Mouse (Mus musculus): ENCODE results near the gene Hmga2.

The Hmga2 gene

DNA sequence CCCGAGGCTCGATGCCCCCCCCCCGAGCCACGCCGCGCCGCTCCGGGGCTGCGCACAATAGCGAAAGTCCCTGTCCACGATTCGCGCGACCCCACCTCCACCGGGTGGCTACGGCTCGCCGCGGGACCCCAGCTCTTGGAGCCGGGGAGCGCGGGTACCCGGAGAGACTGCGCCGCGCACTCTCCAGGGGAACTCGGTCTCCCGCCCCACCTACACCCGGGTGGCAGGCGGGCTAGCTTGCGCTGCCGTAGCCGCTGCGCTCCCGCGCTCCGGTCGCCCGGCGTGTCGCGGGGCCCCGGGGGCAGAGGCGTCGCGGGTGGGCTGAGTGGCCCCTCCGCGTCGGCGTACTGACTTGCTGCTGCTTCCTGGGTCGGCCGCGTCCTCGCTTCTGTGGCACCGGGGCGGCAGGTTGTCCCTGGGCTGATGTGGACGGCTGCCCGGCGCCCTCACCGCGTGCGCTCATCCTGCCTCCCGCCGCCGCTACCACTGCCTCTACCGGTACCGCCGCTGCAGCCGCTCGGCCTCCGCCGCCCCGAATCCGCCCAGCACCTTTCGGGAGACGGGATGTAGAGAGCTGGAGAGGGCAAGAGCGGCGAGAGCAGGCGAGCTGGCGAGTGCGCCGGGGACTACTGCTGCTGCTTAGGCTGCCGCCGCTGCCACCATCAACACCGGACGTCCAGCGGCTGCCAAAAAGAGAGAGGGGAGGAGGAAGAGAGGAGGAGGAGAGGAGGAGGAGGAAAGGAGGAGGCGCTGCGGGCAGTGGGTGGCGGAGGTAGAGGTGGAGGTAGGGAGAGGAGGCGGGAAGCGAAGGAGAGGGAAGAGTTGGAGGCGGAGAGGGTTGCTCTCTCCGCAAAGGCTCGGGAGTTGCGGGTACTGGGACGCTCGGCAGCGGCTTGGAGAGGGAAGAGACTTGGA is at the start of gene Hmga2:
TSS of gene Hmga2 (minus strand) at position 869 of the 915 bp plus-strand sequence.
- no peak for DNase-seq (ENCODE audit: low read depth)

DNA sequence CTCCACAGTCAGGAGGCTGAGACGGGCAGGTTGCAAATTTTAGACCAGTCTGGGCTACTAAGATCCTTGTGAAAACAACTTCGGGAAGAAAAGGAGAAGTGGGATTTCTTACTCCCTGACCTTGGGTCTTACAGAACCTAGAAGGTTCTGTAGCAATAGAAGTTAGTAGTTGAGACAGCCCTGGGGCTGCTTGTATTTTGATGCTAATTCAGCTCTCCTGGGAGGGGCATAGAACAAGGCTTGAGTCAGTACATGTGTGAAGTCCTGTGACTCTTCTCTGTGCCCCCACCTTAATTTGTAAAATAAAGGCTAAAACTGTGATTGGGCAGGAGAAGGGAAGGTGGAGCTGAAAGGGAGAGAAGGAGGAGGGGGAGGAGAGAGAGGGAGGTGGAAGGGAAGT is 46.7 kb upstream of the Hmga2 start:
- no peak for DNase-seq (ENCODE audit: low read depth)

DNA sequence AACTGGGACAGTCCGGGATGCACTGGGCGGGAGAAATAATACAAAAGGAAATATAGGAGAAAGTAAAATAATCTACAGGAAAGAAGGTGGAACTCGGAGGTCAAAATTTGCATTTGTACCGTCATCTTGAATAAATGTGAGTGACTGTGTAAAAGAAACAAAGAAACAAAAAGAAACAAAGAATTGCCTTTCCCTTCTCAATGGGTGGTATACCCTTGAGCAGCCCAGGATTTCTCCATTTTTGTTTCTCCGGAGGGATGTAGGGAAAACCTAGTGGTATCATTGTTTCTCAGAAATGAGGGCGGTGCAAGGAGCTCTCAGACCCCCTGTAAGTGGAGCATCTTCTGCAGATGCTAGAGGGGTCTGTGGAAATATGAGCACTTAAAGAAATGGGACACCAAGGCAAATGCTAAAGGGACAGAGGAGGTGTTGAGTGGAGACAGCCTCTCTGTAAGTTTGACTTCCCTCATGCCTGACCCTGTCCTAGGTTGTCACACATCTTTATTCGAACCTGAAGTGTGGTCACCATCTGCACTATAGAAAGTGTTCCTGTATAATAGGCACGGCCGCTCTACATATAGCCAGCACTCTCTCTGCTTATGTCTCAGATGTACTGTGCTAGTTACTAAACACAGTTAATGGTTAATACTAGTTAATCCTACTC is 45.8 kb upstream of the Hmga2 start:
- no peak for DNase-seq (ENCODE audit: low read depth)

DNA sequence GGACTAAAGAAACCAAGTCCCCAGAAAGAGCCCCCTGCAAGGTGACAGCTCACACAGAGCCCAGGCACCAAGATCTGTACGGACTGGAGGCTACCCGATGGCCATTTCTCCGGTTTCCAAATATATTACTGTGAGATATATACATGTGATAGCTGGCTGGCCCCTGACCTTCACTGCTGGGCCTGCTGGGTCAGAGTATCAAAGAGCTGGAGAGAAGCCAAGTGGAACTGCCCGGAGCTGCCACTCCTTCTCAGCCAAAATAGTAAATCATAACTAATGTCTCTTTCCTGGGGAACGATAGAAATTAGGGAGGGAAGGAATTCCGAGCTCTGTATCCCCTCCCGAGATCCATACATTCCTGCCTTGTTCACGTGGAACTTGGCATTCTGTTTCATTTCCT is 40.0 kb upstream of the Hmga2 start:
- DNase-seq (ENCODE audit: low read depth), result no peak

DNA sequence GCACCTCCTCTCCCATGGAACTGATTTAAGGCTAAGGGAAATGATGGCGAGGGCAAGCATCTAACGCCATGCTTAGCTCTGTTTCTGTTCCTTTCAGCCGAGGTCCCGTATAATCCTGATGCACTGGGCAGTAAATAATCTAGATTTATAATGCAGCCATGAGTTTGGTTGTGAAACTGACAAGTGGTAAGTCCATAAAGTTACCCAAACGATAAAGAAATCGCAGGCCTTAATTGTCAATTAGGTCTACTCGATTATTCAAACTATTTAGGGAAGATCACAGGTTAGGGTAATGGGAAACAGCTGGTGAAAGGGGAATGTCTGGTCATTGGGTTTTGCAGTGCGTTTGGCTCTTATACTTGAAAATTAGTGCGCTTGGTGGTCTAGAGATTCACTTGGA is 37.5 kb upstream of the Hmga2 start:
- no peak for DNase-seq (ENCODE audit: low read depth)

DNA sequence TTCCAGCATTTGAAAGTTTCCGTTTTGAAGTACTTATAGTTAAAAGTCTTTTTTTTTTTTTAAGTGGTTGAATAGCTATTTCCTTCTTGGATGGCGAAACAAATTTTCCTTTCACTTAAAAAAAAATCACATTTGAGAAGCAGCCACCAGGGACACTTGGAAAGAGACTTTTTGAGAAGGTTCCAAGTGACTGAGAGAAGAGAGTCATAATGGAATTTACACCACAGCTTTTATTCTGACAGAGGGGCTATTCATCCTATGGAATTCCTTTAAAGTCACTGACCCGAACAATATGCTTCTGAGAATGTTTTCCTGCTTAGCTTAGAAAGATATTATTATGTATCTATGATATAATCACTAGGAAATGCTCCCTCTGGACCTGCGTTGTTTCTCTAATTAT is 36.7 kb upstream of the Hmga2 start:
- no peak for DNase-seq (ENCODE audit: low read depth)

DNA sequence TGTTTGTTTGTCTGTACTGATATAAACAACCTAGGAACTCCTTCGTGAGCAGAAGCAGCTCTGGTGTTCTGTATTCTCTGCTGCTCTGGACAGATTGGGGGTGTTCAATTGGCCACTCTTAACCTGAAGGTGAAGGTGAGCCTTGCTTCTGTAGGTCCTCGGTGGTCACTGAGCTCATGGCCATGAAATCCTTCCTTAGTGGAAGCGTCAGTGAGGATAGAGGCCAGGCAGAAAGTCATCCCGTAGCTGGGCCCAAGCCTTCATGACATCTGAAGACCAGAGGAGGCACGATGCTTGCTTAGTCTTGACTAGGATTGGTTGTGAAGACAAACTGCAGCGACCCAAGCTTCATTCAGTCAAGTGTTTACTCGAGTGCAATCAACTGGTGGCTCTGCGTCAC is 35.9 kb upstream of the Hmga2 start:
- no peak for DNase-seq (ENCODE audit: low read depth)

DNA sequence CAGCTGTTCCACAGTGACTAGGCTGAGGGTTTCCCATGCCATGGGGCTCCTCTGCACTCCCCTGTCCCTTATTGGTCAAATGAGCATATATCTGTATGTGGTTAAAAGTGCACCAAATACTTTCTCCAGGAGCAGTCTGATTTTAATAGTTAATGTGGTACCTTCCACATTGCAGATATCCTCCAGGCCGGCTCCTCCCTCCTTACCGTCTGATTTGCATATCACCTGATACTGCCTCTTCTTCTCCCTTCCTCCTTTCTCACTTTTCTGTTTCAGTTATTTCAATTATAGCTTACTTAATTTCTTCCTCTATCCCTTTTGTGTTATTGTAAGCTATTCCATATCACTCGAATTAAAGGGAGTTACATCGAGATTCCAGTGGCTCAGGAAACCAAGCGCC is 27.7 kb upstream of the Hmga2 start:
- no peak for DNase-seq (ENCODE audit: low read depth)

DNA sequence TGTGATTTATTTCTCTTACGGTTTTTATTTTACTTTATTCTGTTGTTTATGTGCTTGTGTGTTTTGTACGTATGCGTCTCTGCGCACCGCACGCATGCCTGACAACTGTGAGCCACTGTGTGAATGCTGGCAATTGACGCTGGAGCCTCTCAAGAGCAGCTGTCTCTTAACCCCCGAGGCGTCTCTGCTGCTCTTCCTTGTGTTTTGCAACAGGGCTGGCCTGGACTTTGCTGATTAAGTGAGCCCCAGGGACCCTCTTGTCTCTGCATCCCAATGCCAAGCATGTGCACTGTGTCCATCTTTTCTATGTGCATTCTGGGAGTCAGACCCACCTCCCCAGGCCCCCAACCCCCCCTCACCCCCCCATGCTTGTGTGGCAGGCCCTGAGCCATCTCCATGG is 24.5 kb upstream of the Hmga2 start:
- DNase-seq (ENCODE audit: low read depth), result no peak

DNA sequence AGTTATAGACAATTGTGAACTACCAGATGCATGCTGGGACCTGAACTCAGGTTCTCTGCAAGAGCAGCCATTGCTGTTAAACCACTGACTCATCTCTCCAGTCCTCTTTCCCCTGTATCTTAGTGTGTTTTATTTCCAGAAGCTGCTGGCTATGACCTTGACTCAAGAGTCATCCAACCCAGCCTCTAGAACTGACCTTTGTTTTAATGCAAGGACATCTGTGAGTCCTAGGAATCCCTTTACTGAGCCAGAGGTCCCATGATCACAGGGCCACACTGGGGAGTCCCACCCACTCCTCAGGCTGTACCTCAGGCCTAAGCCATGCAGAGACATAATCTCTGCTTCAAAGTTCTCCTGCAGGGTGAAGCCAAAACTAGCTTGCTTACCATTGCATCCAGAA is 21.8 kb upstream of the Hmga2 start:
- DNase-seq (ENCODE audit: low read depth), result no peak

DNA sequence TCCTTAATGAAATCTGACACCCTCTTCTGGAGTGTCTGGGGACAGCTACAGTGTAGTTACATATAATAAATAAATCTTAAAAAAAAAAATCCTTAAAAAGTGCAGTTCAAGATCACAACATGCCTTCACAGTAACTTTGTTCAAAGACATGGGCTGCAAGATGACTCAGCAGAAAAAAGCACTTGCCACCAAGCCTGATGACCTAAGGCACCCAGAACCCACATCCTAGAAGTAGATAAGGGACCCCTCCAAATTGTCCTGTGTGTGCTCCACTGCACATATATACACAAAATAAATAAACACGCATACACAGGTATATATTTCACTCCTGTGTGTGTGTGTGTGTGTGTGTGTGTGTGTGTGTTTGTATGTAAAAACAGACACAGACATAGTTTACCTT is 18.4 kb upstream of the Hmga2 start:
- DNase-seq (ENCODE audit: low read depth), result no peak

DNA sequence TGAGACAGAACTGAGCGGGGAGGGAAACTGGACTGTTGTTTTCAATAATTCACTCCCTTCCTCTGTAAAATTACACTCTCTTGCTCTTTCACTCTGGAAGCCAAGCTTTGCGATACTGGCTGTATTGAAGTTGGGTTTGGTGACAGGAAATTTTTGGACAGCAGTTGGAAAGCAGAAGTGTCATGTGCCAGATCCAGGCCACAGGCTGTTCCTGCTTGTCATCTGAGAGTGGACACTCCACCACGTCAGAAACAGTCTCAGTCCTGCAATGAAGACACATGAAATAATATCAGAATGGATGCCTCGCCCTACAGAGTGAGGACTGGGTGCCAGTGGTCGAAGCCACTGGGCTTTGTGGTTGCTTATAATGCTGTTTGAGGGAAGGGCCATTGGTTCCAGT is 15.2 kb upstream of the Hmga2 start:
- no peak for DNase-seq (ENCODE audit: low read depth)

DNA sequence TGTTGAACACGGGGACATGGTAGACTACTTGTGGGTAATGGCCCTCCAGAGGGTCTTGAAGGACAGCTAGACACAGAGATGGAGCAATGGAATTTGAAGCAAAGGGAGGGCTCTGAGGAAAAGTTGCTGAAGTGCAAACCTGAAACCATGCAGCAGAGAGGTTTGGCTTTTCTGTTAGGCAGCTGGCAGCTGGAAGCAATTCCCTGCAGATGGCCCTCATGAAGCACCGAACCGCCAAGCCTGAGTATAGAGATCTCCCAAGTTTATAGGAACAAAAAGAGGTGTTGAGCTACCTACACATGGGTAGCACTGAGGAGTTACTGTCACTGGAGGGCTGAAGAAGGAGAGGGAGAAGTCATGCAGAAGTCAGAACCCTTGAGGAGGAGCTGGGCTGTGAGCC is 13.3 kb upstream of the Hmga2 start:
- no peak for DNase-seq (ENCODE audit: low read depth)

DNA sequence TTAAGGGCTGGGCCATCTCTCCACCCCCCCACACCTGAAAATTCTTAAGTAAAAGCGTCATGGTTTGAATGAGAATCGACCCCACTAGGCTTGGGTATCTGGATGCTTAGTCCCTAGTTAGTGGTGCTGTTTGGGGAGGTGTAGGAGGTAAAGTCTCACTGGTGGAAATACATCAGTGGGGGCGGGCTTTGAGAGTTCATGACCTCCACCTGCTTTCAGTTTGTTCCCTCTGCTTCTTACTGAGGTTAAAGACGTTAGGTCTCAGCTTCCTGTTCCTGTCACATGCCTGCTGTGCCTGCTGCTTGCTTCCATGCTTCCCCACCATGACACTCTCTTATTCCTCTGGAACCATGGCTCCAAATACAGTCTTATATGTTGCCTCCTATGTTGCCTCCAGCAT is 12.3 kb upstream of the Hmga2 start:
- DNase-seq (ENCODE audit: low read depth), result no peak

DNA sequence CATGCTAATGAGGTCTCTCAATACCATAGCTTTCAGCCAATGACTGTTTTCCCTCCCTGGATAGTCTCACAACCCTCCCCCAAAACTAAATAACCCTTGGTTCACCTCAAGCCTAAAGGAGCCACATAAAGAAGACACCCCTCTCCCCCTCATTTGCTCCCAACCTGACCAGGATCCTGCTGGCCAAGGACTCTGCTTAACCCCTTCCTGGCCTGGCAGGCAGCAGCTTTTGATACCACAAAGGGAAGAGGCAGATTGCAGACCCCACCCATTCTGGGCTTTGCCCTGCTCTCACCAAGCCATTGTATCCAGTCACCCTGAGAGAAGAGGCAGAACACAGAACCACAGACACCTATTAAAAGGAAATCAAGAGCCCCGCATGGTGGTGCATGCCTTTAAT is 11.6 kb upstream of the Hmga2 start:
- DNase-seq (ENCODE audit: low read depth), result no peak

DNA sequence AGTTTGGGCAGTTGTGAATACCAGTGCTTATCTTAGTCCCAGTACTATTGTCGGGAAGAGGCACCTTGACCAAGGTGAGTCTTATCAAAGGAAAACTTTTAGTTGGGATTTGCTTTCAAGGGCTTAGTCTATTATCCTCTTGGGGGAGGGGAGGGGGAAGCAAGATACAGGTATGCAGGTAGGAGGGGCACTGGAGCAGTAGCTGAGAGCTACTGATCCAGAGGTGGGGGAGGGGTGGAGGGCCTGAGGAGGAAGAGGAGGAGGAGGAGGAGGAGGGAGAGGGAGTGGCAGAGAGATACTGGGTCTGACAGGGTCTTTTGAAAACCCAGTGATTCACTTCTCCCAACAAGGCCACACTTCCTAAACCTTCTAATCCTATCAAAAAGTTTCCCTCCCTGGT is 9.2 kb upstream of the Hmga2 start:
- DNase-seq (ENCODE audit: low read depth), result no peak

DNA sequence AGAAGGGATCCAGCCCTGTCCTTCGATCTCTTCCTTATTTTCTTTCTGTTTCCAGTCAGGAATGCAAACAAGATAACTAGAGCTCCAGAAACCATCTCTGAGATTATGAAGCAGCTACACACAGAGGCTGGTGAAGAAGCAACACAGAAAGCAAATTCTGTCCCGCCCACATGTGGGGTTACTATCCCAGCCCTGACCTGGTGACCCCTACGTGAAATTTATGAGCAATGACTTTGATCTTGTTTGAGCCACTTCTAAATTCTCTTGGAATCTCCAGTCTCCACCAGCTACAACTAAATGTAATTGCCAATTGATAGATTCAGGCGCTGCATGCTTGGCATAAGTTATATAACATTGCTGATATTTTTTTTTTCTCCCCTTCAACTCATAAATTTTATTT is 7.9 kb upstream of the Hmga2 start:
- no peak for DNase-seq (ENCODE audit: low read depth)

DNA sequence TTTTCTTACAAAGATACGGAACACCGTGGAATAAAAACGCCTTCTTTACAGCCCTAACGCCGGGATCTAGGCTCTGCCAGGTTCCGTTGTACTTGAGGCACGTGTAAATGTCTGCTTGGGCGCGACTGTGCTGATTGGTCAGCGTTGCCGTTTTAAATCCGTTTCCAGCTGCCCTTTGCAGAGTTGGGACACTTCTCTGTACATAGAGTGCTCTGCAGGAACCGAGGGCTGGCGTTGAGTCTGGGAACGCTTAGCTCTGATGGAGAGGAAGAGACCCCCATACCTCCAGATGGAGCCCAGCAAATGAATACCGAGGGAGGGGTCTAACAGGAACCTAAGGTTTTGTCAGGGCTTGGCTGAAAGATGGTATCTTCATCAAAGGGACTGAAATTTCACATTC is 1.9 kb upstream of the Hmga2 start:
- DNase-seq (ENCODE audit: low read depth), result no peak

DNA sequence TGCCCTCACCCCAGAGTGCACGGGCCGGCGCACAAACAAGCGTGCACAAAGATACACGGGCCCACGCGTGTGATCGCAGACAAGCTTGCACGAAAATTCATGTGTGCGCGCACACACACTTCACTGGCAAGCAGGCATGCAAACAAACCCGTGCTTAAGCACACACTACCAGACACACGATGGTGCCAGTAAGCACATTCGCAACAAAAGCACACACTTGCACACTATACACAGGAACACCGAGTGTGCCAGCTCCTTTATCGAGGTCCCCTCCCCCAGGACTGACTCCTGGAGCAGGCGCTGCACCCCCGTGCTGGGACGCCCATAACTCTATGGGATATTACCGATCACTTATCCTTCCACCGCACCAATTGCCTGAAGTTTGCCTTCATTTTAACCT is 1.2 kb upstream of the Hmga2 start:
- no peak for DNase-seq (ENCODE audit: low read depth)

DNA sequence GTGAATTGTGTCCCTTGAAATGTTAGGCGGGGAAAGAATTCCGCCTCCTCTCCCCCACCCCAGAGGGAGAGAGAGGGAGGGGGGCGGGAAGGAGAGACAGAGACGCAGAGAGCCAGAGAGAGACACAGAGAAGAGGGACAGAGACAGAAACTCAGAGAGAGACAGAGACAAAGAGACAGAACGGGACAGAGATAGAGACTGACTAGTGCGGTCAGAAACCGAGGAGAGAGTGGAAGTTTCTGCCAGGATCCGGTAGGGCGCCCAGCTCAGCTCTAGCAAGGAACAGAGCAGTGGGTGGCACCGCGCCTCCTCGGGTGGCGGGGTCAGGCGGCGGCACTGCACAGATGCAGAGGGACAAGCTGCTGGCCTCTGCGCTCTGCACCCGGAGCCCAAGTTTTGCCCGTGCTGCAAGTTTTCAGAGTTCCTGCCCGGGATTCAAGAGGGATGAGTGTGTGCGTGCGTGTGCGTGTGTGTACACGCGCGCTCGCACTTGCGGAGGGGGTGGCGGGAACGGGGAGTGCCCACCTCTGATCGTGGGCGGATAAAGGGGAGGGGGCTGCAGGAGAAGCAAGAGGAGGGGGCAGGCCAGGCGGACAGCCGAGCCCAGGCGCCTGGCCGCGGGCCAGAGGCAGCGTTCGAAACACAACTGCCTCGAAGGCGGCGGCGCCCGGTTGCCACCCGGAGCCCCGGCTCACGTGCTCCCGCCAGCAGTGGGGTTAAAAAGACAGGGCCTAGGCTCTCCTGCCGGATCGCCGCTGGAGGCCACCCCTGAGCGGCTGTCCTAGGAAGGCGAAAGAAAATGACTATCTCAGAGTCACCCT is 457 bp upstream of the Hmga2 start:
- no peak for DNase-seq (ENCODE audit: low read depth)

DNA sequence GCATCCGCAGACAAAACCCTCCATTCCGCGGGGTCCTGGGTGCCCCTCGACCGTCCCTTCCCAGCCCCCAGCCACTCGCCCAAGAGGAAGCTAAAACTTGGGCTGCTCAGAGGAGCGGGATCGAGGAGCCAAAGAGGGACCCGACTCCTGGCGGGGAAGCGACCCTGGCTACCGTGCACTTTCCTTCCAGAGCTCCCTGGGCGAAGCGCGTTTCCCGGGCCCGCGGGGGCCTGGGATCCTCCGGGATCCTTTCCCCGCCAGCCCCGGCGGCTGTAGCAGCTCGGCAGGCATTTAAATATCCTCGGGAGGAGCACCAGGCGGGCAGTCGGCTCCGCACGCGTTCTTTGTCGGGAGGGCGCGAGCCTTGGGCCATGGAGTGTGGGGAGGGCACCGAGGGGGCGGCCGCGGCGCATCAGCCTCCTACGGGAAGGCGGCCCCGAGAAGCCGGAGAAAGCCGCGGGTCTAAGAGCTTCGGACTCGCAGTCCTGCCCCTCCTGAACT is 1.2 kb downstream of the Hmga2 start:
- DNase-seq (ENCODE audit: low read depth), result no peak

DNA sequence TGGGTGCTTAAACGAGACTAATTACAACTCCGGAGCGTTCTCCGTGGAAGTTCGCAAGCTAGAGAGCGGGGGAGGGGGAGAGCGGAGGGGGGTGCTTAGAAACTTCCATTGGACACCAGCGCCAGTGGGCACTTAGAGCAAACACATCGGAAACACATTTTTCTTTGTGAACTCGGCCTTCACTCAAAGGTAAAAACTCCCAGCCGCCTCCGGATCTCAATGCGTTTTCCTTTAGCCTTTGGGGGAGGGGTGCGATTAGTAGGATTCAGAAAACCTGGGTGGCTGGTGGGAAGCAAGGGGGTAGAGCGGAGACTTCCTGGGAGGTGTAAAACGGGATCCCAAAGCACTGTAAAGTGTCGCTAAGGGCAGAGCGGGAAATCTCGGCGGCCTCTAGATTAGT is 2.0 kb downstream of the Hmga2 start:
- no peak for DNase-seq (ENCODE audit: low read depth)

DNA sequence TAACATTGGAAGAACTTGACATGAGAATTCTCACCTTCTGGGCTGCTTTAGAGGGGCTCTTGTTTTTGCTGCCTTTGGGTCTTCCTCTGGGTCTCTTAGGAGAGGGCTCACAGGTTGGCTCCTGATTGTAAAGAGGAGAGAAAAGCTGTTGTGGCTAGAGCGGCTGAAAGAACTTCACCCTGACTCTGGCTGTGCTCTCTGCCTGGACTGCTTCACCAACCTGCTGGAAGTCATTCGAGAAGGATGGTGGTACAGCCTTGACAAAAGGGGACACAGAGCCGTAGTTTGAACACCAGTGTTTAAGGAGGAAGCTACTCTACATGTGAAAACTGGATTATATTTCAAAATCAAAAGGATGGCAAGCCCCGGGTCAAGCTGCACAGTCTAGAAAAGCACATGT is 3.1 kb downstream of the Hmga2 start:
- no peak for DNase-seq (ENCODE audit: low read depth)

Measured in naive thymus-derived CD4-positive, alpha-beta T cell, adult 2 months (primary cell).